Mouse (Mus musculus) gastrocnemius, adult 2 months (tissue): ENCODE results near the gene Ripor1. TPM values are rescaled to one million over a fixed set of nuclear protein-coding genes. Genes with fewer than 3 reads are reported as not detected.
"Not testable (repeated sequence)": the region's sequence is repeated elsewhere in the genome, so short reads cannot be mapped to it uniquely, and the experiment has no call there.

Experiments
- DNase-seq: peaks from one replicate; pipeline ENCODE4 v3.0.0; 2022
- H3K27ac ChIP-seq: fragments of 200-600 bp; 2 replicates; pipeline ENCODE4 v1.8.1; 2022; ENCODE audit warnings: mild to moderate bottlenecking
- H3K4me3 ChIP-seq: fragments of 200-600 bp; 2 replicates; pipeline ENCODE4 v1.8.1; 2022; ENCODE audit warnings: mild to moderate bottlenecking, moderate library complexity
- CTCF ChIP-seq: fragments of 200-600 bp; IDR thresholded peaks from 2 replicates; pipeline ENCODE4 v1.8.1; 2022; ENCODE audit warnings: antibody characterized with exemption, mild to moderate bottlenecking, moderate library complexity
- intact Hi-C: fragments of 180-260 bp; cut with DNase I; formaldehyde crosslinking; loops from one replicate; pipeline ENCODE4 v1.15.1; 2025
- total RNA-seq, 2 experiments: library from RNA; stranded (reverse); gene quantifications; 2 replicates each; pipeline ENCODE4 v1.2.3; 2021

Gene Ripor1
- total RNA-seq, 2 experiments from 2014 or later: 15.7 to 20.6 TPM

DNA sequence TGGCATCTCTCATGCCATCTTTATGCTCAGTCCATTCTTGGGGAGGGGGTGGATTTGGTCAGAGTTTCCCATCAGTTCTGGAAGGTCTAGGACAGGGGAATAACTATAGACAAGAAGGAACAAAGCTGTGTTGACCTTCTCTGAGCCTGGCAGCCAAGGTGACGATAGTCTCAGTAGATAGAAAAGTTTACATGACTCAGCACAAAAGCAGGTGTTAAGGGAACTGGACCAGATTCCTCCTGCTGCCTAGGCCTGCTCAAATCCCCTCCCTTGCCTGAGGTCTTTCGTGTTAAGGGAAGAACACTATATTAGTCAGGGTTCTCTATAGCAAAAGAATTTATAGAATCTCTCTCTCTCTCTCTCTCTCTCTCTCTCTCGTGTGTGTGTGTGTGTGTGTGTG, 25.3 kb upstream of the Ripor1 start:
- intact Hi-C loops: no loop called here
- Histone ChIP-seq H3K27ac (no peak overlapping the region), H3K4me3 (no peak overlapping the region)
- no peak for TF ChIP-seq CTCF
- no peak for DNase-seq

- no peak overlapping the region for H3K4me3 ChIP-seq
- intact Hi-C loops: loop anchor here (10.0 kb wide), 1 partner anchor 92 kb away; the partner anchor contains the start of gene Carmil2
- no peak overlapping the region for H3K27ac ChIP-seq
- TF ChIP-seq CTCF: no peak
- no peak for DNase-seq
These were observed 12.6 kb upstream of the Ripor1 start for GRCm38 (mm10) chr8:105592431-105592830.

DNA sequence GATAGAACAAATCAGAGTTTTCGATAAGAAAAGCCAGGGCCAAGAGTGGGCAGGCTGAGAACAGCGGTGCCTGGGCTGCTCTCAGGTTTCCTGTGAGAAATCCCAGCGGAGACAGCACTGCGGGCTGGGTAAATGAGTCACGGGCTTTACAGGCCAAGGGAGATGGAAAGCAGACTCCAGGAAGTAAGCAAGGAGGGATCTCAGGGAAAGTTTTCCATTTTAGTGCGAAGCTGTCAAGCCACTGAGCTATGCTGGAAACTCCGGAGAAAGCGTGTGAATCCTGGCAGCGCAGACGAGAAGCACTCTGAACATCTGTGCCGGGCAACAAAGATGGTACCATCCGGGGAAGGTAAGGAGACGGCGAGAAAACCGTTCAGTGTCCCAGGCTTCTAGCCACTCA, 11.2 kb upstream of the Ripor1 start:
- intact Hi-C loops: loop anchor here (10.0 kb wide), 1 partner anchor 91 kb away; the partner anchor contains the start of gene Carmil2
- Histone ChIP-seq H3K4me3 (peak overlapping the region; percentile 69), H3K27ac (peak overlapping the region; percentile 78)
- DNase-seq: peak; percentile 70
- TF ChIP-seq CTCF: no peak

DNA sequence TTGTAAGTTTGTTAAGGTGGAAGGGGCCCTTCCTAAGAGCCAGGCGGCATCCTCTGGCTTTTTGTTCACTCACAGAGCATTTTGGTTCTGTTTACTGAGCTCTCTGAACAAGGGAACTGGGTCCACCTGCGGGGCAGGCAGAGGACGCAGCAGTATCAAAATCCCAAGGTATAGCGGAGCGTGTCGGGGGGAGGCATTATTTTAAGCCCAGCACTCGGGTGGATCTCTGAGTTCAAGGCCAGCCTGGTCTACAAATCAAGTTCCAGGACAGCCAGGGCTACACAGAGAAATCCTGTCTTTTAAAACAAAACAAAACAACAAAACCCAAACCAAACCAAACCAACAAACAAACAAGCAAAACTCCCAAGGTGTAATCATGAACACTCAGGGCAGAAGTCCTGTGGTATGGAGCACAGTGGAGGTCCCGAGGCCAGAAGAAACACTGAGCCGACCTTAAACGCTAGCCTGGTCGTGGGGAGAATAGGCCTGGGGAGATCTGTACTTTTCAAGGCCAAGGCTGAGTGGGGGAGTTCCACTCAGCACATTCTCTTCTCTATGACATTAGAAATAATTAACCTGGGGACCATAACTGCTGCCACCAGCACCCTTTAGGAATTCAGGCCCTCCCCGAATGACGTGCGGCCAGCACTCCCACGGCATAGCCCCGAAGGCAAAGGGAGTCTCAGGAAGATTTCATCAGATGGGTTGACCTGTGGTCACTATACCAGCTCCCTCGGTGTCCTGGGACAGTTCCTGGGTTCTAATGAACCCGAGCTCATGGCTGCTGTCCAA, 10.4 kb upstream of the Ripor1 start:
- Histone ChIP-seq H3K27ac (peak overlapping the region; percentile 78), H3K4me3 (peak overlapping the region; percentile 69)
- intact Hi-C loops: loop anchor here (10.0 kb wide), 1 partner anchor 90 kb away; the partner anchor contains the start of gene Carmil2
- DNase-seq: no peak
- TF ChIP-seq CTCF: no peak

DNA sequence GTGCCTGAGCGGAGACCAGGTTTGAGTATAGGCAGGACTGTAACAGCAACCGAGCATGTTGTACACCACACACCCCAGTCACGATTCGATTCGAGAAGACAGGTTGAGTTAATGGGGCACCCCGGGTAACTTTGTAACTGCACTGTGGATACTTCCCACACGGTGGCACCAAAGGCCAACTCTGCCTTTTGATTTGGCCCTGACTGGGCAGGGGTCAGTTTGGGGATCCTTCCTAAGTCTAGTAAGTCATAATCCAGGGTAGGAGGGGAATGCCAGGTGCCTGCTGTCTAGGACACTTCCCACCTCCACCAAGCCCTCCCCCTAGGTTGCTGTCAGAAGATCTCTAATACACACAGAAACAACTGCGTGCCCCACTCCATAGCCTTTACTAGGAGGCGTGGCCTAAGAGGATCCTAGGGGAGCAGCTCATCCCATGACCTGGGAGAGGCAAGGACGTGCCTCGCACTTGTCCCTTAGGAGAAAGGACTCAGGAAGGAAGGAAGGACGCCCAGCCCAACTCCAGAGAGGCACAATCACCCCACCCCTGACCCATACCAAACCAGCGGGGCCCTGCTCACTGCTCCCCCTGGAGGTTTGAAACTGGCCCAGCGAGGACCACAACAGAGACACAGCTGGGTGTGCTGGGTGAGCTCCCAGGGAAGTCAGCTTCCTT, 8.6 kb upstream of the Ripor1 start:
- TF ChIP-seq CTCF: peak; percentile 76
- DNase-seq: peak; percentile 83
- peak overlapping the region; percentile 69 for H3K4me3 ChIP-seq
- intact Hi-C loops: loop anchor here (2.0 to 10.0 kb wide), 2 partner anchors 30 to 88 kb away; partner anchors contain the start of genes Atp6v0d1 and Carmil2
- peak overlapping the region; percentile 78 for H3K27ac ChIP-seq

DNA sequence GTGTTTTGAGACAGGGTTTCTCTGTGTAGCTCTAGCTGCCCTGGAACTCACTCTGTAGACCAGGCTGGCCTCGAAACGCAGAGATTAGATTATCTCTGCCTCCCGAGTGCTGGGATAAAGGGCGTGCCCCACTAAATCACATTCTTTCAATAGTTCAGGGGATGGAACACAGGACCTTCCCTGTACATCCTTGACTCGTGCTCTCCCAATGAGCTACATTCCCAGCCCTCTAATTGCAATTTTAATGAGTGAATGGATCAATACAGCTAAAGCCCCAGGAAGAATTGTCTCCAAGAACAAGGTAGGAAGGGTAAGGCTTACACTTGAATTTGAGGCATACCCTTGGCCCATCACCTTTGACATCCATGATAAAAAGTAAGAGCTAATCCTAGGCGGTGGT, 6.3 kb upstream of the Ripor1 start:
- intact Hi-C loops: loop anchor here (10.0 kb wide), 1 partner anchor 86 kb away; the partner anchor contains the start of gene Carmil2
- no peak overlapping the region for H3K4me3 ChIP-seq
- no peak for DNase-seq
- TF ChIP-seq CTCF: no peak
- no peak overlapping the region for H3K27ac ChIP-seq

DNA sequence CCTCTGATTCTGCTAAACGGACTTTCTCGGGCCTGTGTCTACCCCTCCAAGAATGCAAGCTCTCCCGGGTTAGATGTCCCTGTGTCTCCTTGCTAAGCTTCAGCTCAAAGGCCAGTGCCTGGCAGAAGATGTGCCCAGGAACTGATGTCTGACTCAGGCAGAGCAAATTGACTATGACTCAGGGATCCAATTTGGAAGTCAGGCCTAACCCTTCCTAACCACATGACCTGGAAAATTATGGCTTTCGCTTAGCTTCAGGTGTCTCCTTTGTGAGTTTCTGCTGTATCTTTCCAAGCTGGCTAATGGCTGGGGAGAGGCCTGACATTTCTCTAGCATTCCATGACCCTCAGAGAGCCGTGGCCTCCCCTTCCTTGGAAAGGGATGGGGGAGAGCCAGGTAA, 3.8 kb upstream of the Ripor1 start:
- no peak for DNase-seq
- H3K4me3 ChIP-seq: no peak overlapping the region
- no peak overlapping the region for H3K27ac ChIP-seq
- TF ChIP-seq CTCF: no peak
- intact Hi-C loops: no loop called here

DNA sequence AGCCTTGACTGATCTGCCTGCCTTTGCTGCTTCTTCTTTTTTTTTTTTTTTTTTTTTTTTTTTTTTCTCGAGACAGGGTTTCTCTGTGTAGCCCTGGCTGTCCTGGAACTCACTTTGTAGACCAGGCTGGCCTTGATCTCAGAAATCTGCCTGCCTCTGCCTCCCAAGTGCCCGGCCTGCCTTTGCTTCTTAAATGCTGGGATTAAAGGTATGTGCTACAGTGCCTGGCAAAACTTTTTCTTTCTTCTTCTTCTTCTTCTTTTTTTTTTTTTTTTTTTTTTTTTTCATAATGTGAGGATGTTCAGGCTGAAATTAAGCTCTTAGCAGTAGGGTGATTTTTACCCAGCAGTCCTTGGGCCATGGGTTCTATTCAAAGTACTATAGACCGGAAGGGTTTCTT, 2.5 kb upstream of the Ripor1 start:
- H3K27ac ChIP-seq, DNase-seq, H3K4me3 ChIP-seq, intact Hi-C loops: not testable (repeated sequence)

DNA sequence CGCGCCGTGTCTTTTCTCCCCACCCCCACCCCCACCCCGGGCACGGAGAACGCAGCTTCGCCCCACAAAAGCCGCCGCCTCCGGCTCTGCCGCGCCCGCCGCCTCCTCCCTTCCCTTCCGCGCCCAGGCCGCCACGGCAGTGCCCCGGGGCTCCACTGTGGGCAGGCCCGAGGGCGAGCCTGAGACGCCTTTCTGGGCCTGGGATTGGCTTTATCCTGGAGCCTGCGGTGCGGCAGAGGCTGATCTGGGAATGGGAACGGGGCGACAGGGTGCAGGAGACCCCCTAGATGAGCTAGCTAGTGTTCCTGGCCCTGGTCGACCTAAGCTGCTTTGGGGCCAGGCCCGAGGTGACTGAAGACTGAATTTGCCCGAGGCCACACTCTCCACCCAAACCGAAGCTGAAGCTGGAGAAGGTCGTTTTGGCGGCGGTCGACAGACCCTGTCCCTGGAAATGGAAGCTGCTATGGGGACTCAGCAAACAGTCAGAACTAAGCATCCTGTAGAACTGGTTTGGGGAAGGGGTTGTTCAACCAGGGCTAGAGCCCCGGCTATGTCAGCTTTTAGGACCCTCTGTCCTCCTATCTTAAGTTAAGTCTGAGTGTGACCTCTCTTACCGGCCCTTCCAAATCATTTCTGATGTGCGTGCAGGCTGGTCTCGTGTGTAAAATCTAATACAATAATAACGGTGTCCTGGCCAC, 585 bp downstream of the Ripor1 start:
- Histone ChIP-seq H3K27ac (peak overlapping the region; percentile 98), H3K4me3 (peak overlapping the region; percentile 78)
- TF ChIP-seq CTCF: no peak
- intact Hi-C loops: no loop called here
- no peak for DNase-seq

- Histone ChIP-seq H3K27ac (peak overlapping the region; percentile 98), H3K4me3 (peak overlapping the region; percentile 78)
- intact Hi-C loops: no loop called here
- TF ChIP-seq CTCF: no peak
- DNase-seq: peak; percentile 91
These were observed 1.4 kb downstream of the Ripor1 start for GRCm38 (mm10) chr8:105606189-105607023.

DNA sequence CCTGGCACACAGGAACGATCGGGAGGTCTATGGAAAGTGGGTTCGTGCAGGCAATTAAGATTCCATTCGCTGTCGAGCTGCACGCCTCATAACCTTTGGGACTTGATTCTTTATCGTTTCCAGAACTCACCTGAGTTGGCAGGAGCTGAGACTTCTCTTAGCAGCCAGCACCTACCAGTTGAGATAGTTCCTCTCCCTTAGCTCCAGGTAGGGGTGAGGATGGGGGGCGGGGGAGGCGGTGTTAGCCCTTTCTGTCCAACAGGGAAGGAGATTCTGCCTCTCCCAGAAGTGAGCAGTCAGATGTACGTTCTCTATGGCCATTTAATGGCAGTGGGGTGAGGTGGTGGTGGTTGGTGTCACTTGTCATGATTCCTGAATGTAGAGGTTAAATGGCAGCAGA, 2.0 kb downstream of the Ripor1 start:
- H3K4me3 ChIP-seq: peak overlapping the region; percentile 78
- intact Hi-C loops: no loop called here
- no peak for TF ChIP-seq CTCF
- H3K27ac ChIP-seq: peak overlapping the region; percentile 98
- no peak for DNase-seq

GRCm38 (mm10) chr8:105607684-105608083, 2.6 kb downstream of the Ripor1 start:
- DNase-seq: no peak
- H3K4me3 ChIP-seq: peak overlapping the region; percentile 78
- TF ChIP-seq CTCF: peak; percentile 58
- H3K27ac ChIP-seq: peak overlapping the region; percentile 98
- intact Hi-C loops: no loop called here
